Mouse (Mus musculus): ENCODE data around the gene Mylk. TPM values are rescaled to one million over a fixed set of nuclear protein-coding genes. Genes with fewer than 3 reads are reported as not detected.
"Not testable (repeated sequence)": the region's sequence is repeated elsewhere in the genome, so short reads cannot be mapped to it uniquely, and the experiment has no call there.

Gene Mylk
- 0.27 and 0.58 TPM in 2 replicates for total RNA-seq (2012; rRNA removed)

DNA sequence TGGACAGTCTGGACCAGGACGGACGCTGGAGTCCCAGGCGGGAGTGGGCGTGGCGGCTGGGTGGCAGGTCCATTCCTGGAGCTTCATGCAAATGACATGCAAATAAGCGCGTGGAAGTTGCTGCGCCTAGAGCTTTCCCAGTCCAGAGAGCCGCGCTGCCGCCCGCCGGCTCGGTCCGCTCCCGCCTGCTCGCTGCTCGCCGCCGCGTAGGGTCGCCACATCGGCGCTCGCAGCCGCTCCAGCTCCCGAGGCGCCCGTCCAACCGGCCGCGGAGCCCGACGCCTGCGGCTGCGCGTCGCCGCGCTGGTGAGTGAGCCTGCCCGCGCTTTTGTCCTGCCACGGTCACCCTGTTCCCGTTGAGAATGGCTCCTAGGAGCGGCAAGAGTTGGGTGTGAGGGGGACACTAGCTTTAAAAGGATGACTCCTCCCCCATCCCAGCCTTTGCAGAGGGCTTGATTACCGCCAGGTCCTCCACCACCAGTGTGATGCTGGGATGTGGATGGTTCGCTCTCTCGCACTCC lies at the start of gene Mylk:
TSS of gene Mylk (plus strand) at position 146 of the 521 bp plus-strand sequence.
- Histone ChIP-seq H3K36me3 (ENCODE audit: control insufficient read depth, insufficient read depth, low read length, poor library complexity, severe bottlenecking) (no peaks in the 10 kb centered on the region), H3K4me3 (ENCODE audit: insufficient read depth in 1 of 2, low read depth in 1 of 2, low read length in 2 of 2, poor library complexity in 1 of 2, severe bottlenecking in 1 of 2) (peak within 1 kb of the TSS; percentile 69 to 81), H3K27ac (ENCODE audit: insufficient read depth, low read depth, low read length, poor library complexity, severe bottlenecking) (no peak within 1 kb of the TSS), H3K9ac (ENCODE audit: insufficient read depth, low read depth, low read length, poor library complexity, severe bottlenecking) (peak within 1 kb of the TSS; percentile 49), H3K4me1 (ENCODE audit: control insufficient read depth in 2 of 2, insufficient read depth in 2 of 2, low read length in 2 of 2, poor library complexity in 1 of 2) (peaks cover 0 to 3% of the 10 kb centered on the region in 2 experiments; a peak in 1 of 4 replicates), H3K9me3 (ENCODE audit: control insufficient read depth, insufficient read depth, low read depth, low read length) (no peaks in the 10 kb centered on the region)
- DNase-seq (ENCODE audit: low read depth, low spot score) = peak; percentile 57
- TF ChIP-seq MAFK (IDR thresholded peaks at IDR 0.05; ENCODE audit: insufficient read depth, low read depth, low read length) (no peak), CHD2 (IDR thresholded peaks at IDR 0.05; ENCODE audit: low read depth, low read length) (no peak), HCFC1 (IDR thresholded peaks at IDR 0.05; ENCODE audit: borderline replicate concordance, insufficient read depth, low read length) (0 out of 2 replicates have a peak, but pooled peaks have one; percentile 34)
- in situ Hi-C loops (cut with MboI; ENCODE audit: low sequenced_read_pairs in 2 of 2, unreplicated experiment in 2 of 2) = no loop called here

DNA sequence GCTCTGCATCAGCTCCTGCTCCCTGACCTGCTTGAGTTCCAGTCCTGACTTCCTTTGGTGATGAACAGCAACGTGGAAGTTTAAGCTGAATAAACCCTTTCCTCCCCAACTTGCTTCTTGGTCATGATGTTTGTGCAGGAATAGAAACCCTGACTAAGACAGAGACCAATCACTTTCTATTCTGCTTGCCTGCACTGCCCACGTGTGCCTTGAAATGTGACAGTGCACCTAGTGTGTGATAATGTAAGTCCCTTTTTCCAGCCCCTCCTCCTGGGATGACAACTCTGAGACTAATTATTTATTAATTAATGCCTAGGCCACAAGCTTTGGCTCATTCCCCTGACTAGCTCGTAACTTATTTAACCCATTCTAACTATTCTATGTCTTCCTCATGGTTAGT lies 46.3 kb upstream of the Mylk start:
- H3K9ac ChIP-seq (ENCODE audit: insufficient read depth, low read depth, low read length, poor library complexity, severe bottlenecking); DNase-seq (ENCODE audit: low read depth, low spot score); H3K27ac ChIP-seq (ENCODE audit: insufficient read depth, low read depth, low read length, poor library complexity, severe bottlenecking); H3K9me3 ChIP-seq (ENCODE audit: control insufficient read depth, insufficient read depth, low read depth, low read length); in situ Hi-C loops (cut with MboI; ENCODE audit: low sequenced_read_pairs in 2 of 2, unreplicated experiment in 2 of 2); H3K4me3 ChIP-seq (ENCODE audit: insufficient read depth in 1 of 2, low read depth in 1 of 2, low read length in 2 of 2, poor library complexity in 1 of 2, severe bottlenecking in 1 of 2); H3K4me1 ChIP-seq (ENCODE audit: control insufficient read depth in 2 of 2, insufficient read depth in 2 of 2, low read length in 2 of 2, poor library complexity in 1 of 2): not testable (repeated sequence)
- H3K36me3 ChIP-seq (ENCODE audit: control insufficient read depth, insufficient read depth, low read length, poor library complexity, severe bottlenecking) = peaks cover 14% of the 10 kb centered on the region

GRCm38 (mm10) chr16:34700165-34700827 lies 44.7 kb upstream of the Mylk start:
- peaks cover 14% of the 10 kb centered on the region for H3K36me3 ChIP-seq (ENCODE audit: control insufficient read depth, insufficient read depth, low read length, poor library complexity, severe bottlenecking)
- H3K4me1 ChIP-seq (ENCODE audit: control insufficient read depth in 2 of 2, insufficient read depth in 2 of 2, low read length in 2 of 2, poor library complexity in 1 of 2) = no peaks in the 10 kb centered on the region
- in situ Hi-C loops (cut with MboI; ENCODE audit: low sequenced_read_pairs in 2 of 2, unreplicated experiment in 2 of 2) = no loop called here
- H3K9ac ChIP-seq (ENCODE audit: insufficient read depth, low read depth, low read length, poor library complexity, severe bottlenecking) = no peak overlapping the region
- TF ChIP-seq ZNF384 (IDR thresholded peaks at IDR 0.05; ENCODE audit: low read depth, low read length) (no peak), ZC3H11A (IDR thresholded peaks at IDR 0.05; ENCODE audit: borderline replicate concordance, low read depth, low read length) (peak; percentile 38; the same call in 1 of the 2 replicates), HCFC1 (IDR thresholded peaks at IDR 0.05; ENCODE audit: borderline replicate concordance, insufficient read depth, low read length) (no peak)
- peak; percentile 63 for DNase-seq (ENCODE audit: low read depth, low spot score)
- no peaks in the 10 kb centered on the region for H3K9me3 ChIP-seq (ENCODE audit: control insufficient read depth, insufficient read depth, low read depth, low read length)
- no peak overlapping the region for H3K4me3 ChIP-seq (ENCODE audit: insufficient read depth in 1 of 2, low read depth in 1 of 2, low read length in 2 of 2, poor library complexity in 1 of 2, severe bottlenecking in 1 of 2)
- H3K27ac ChIP-seq (ENCODE audit: insufficient read depth, low read depth, low read length, poor library complexity, severe bottlenecking) = no peak overlapping the region

DNA sequence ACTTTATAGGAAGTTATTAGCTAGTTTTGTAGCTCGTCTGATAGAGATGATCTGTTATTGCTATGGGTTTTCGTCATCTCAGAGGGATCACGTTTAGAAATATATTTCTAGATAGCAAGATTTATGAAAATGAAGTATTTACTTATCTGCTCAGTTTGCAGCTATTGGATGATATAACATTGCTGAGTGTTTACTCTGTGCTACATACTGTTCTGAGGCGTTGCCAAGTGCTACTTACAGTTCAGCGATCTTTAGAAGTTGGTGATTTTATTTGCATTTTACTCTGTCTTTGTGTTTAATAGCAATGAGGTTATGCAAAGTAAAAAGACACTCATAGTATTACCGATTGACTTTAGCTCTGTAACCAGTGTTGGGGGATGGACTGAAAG lies 44.2 kb upstream of the Mylk start:
- no peak overlapping the region for H3K9ac ChIP-seq (ENCODE audit: insufficient read depth, low read depth, low read length, poor library complexity, severe bottlenecking)
- no peak for DNase-seq (ENCODE audit: low read depth, low spot score)
- TF ChIP-seq CHD2 (IDR thresholded peaks at IDR 0.05; ENCODE audit: low read depth, low read length) (no peak), HCFC1 (IDR thresholded peaks at IDR 0.05; ENCODE audit: borderline replicate concordance, insufficient read depth, low read length) (no peak)
- no peaks in the 10 kb centered on the region for H3K4me1 ChIP-seq (ENCODE audit: control insufficient read depth in 2 of 2, insufficient read depth in 2 of 2, low read length in 2 of 2, poor library complexity in 1 of 2)
- in situ Hi-C loops (cut with MboI; ENCODE audit: low sequenced_read_pairs in 2 of 2, unreplicated experiment in 2 of 2) = no loop called here
- no peak overlapping the region for H3K4me3 ChIP-seq (ENCODE audit: insufficient read depth in 1 of 2, low read depth in 1 of 2, low read length in 2 of 2, poor library complexity in 1 of 2, severe bottlenecking in 1 of 2)
- H3K36me3 ChIP-seq (ENCODE audit: control insufficient read depth, insufficient read depth, low read length, poor library complexity, severe bottlenecking) = peaks cover 15% of the 10 kb centered on the region
- H3K27ac ChIP-seq (ENCODE audit: insufficient read depth, low read depth, low read length, poor library complexity, severe bottlenecking) = no peak overlapping the region
- no peaks in the 10 kb centered on the region for H3K9me3 ChIP-seq (ENCODE audit: control insufficient read depth, insufficient read depth, low read depth, low read length)

- Histone ChIP-seq H3K9me3 (ENCODE audit: control insufficient read depth, insufficient read depth, low read depth, low read length) (no peaks in the 10 kb centered on the region), H3K4me1 (ENCODE audit: control insufficient read depth in 2 of 2, insufficient read depth in 2 of 2, low read length in 2 of 2, poor library complexity in 1 of 2) (no peaks in the 10 kb centered on the region), H3K36me3 (ENCODE audit: control insufficient read depth, insufficient read depth, low read length, poor library complexity, severe bottlenecking) (peaks cover 15% of the 10 kb centered on the region), H3K4me3 (ENCODE audit: insufficient read depth in 1 of 2, low read depth in 1 of 2, low read length in 2 of 2, poor library complexity in 1 of 2, severe bottlenecking in 1 of 2) (no peak overlapping the region), H3K27ac (ENCODE audit: insufficient read depth, low read depth, low read length, poor library complexity, severe bottlenecking) (no peak overlapping the region), H3K9ac (ENCODE audit: insufficient read depth, low read depth, low read length, poor library complexity, severe bottlenecking) (no peak overlapping the region)
- TF ChIP-seq ZC3H11A (IDR thresholded peaks at IDR 0.05; ENCODE audit: borderline replicate concordance, low read depth, low read length) (no peak), HCFC1 (IDR thresholded peaks at IDR 0.05; ENCODE audit: borderline replicate concordance, insufficient read depth, low read length) (no peak)
- DNase-seq (ENCODE audit: low read depth, low spot score) = no peak
- in situ Hi-C loops (cut with MboI; ENCODE audit: low sequenced_read_pairs in 2 of 2, unreplicated experiment in 2 of 2) = no loop called here
These were observed 39.0 kb upstream of the Mylk start for GRCm38 (mm10) chr16:34706019-34706418.
